Mouse (Mus musculus) ovary, adult 10 weeks (tissue): Measurements from ENCODE around the gene Olfr711. TPM values are rescaled to one million over a fixed set of nuclear protein-coding genes. Genes with fewer than 3 reads are reported as not detected.

Source experiments
- polyA plus RNA-seq: library from polyadenylated mRNA; stranded (reverse); fragments of 350-450 nt; fragmentation: Illumina TruSeq; extraction: RNeasy Lipid Tissue Mini Kit (QIAGEN cat#74804); gene quantifications from one replicate; pipeline ENCODE4 v1.2.3, GENCODE M21; 2014

Olfr711 gene
- not detected for polyA plus RNA-seq

GRCm38 (mm10) chr7:106975353-106975752 is at the start of gene Olfr711:
Olfr711 (minus strand) TSS chr7:106975453.

GRCm38 (mm10) chr7:107005972-107006371 is 30.7 kb upstream of the Olfr711 start, which contains the start of gene Olfr2:
Olfr2 (minus strand) TSS chr7:107006072.

GRCm38 (mm10) chr7:106963837-106964236 is 11.4 kb downstream of the Olfr711 start, which contains the start of gene Olfr6:
Olfr6 (minus strand) TSS chr7:106963937.

GRCm38 (mm10) chr7:106948212-106948611 is 27.0 kb downstream of the Olfr711 start, which contains the start of gene Olfr710:
Olfr710 (minus strand) TSS chr7:106948312.

GRCm38 (mm10) chr7:106932119-106932518 is 43.1 kb downstream of the Olfr711 start, which contains the start of gene Olfr709-ps1:
Olfr709-ps1 (minus strand) TSS chr7:106932219.

Other genes with a start within 250 kb of the Olfr711 start
- gene Olfr697, start 233.0 kb downstream of the Olfr711 start, polyA plus RNA-seq: not detected
- gene Olfr698, start 220.1 kb downstream of the Olfr711 start, polyA plus RNA-seq: not detected
- gene Olfr699, start 182.3 kb downstream of the Olfr711 start, polyA plus RNA-seq: not detected
- not detected for gene Olfr700, start 166.6 kb downstream of the Olfr711 start, polyA plus RNA-seq
- gene Olfr701, start 161.3 kb downstream of the Olfr711 start, polyA plus RNA-seq: 0.14 TPM
- not detected for gene Olfr702, start 141.6 kb downstream of the Olfr711 start, polyA plus RNA-seq
- gene Olfr703, start 132.1 kb downstream of the Olfr711 start, polyA plus RNA-seq: not detected
- not detected for gene Olfr704, start 112.3 kb downstream of the Olfr711 start, polyA plus RNA-seq
- not detected for gene Olfr705, start 98.6 kb downstream of the Olfr711 start, polyA plus RNA-seq
- gene Olfr706, start 87.3 kb downstream of the Olfr711 start, polyA plus RNA-seq: not detected
- not detected for gene Olfr707, start 74.2 kb downstream of the Olfr711 start, polyA plus RNA-seq
- gene Olfr1532-ps1, start 67.5 kb downstream of the Olfr711 start, polyA plus RNA-seq: not detected
- gene Olfr709-ps1, start 43.2 kb downstream of the Olfr711 start, polyA plus RNA-seq: not detected
- gene Olfr710, start 27.1 kb downstream of the Olfr711 start, polyA plus RNA-seq: not detected
- gene Olfr6, start 11.5 kb downstream of the Olfr711 start, polyA plus RNA-seq: not detected
- gene Olfr2, start 30.6 kb upstream of the Olfr711 start, polyA plus RNA-seq: not detected
- gene Olfr713, start 55.7 kb upstream of the Olfr711 start, polyA plus RNA-seq: not detected
- gene Olfr714, start 95.5 kb upstream of the Olfr711 start, polyA plus RNA-seq: not detected
- gene Olfr17, start 117.8 kb upstream of the Olfr711 start, polyA plus RNA-seq: not detected
- not detected for gene Olfr715b, start 134.9 kb upstream of the Olfr711 start, polyA plus RNA-seq
- not detected for gene Olfr715, start 155.6 kb upstream of the Olfr711 start, polyA plus RNA-seq
- not detected for gene Olfr716, start 162.9 kb upstream of the Olfr711 start, polyA plus RNA-seq
- 208 TPM for gene Nlrp14, start 191.5 kb upstream of the Olfr711 start, polyA plus RNA-seq
- gene Rbmxl2, start 234.0 kb upstream of the Olfr711 start, polyA plus RNA-seq: not detected